In the genomic region with DNA sequence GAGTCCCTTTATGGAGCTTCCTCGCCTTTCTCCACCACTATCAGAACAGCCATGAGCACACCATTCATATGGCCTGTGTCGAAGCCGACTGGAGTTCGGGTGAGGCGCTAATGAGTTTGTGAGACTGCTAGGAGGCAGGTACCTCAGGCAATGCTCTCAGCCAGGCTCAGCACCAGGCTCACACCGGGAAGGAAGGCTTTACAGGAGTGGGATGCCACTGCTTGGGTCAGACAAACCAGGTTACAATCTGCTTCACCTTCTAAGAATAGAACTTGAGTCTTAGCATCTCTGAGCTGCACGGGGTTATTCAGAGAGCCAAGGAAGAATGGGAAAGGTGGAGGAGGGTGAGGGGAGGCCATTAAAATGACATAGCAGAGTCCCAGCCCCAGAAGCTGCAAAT, we compare ENCODE assay signal across 18 mouse cellular contexts. TPM values are rescaled to one million over a fixed set of nuclear protein-coding genes. Genes with fewer than 3 reads are reported as not detected.
DNase-seq lines count a peak whose midpoint lies in the region; ATAC-seq and TF ChIP-seq lines count a peak whose summit lies in the region.
"Had no signal": no experiment of that assay in that cellular context is flagged by ENCODE, and none has a peak within 500 bp of the region (broad histone marks: within the 10 kb centered on the region; RNA-seq: fewer than 3 reads in every experiment).

No protein-coding gene starts in this region.

- ATAC-seq in kidney, embryonic 15.5 days (replicated peaks; ENCODE audit: low FRiP score): no peak
- ATAC-seq: forebrain, embryonic 13.5 days; intestine, embryonic 16.5 days had no signal

- H3K9me3 ChIP-seq in embryonic facial prominence, embryonic 10.5 days: peaks cover 2% of the 10 kb centered on the region; the same call in 1 of the 2 replicates
- H3K9me3 ChIP-seq in kidney, embryonic 15.5 days (replicated peaks): no peaks in the 10 kb centered on the region
- H3K9me3 ChIP-seq: heart, embryonic 13.5 days; hindbrain, embryonic 15.5 days had no signal

- no peak for TF ChIP-seq CTCF in gastrocnemius, adult 2 months (IDR thresholded peaks at IDR 0.05)

- peaks cover 83% of the 10 kb centered on the region for H3K36me3 ChIP-seq in embryonic facial prominence, embryonic 10.5 days (replicated peaks)
- peaks cover 18% of the 10 kb centered on the region for H3K36me3 ChIP-seq in kidney, embryonic 15.5 days
- H3K36me3 ChIP-seq: heart, embryonic 13.5 days; hindbrain, embryonic 15.5 days had no signal

- peaks cover 21% of the 10 kb centered on the region for H3K4me1 ChIP-seq in embryonic facial prominence, embryonic 10.5 days
- H3K4me1 ChIP-seq in kidney, embryonic 15.5 days: peaks cover 11% of the 10 kb centered on the region
- H3K4me1 ChIP-seq: forebrain, embryonic 13.5 days; hindbrain, embryonic 15.5 days had no signal

- no peak for DNase-seq in gastrocnemius, adult 2 months
- no peak for DNase-seq in gastrocnemius, postnatal 4 days (ENCODE audit: low spot score in 2 of 2)
- peak; percentile 43 for DNase-seq in cerebellum, adult 11 months
- DNase-seq in cerebellum, adult 8-10 months: peak; percentile 45
- DNase-seq in cerebellum, postnatal 14 days: peak; percentile 45 to 55
- no peak for DNase-seq in embryonic facial prominence, embryonic 10.5 days (ENCODE audit: low spot score)
- DNase-seq in natural killer cell, adult 2 months (ENCODE audit: low spot score in 2 of 2): no peak
- DNase-seq: adrenal gland, postnatal 10 days; gastrocnemius, postnatal 36 days; heart, postnatal 36 days; kidney, adult 2 months had no signal

- peak overlapping the region; percentile 77 for H3K27ac ChIP-seq in gastrocnemius, adult 2 months
- no peak overlapping the region for H3K27ac ChIP-seq in embryonic facial prominence, embryonic 10.5 days (replicated peaks)
- H3K27ac ChIP-seq in kidney, embryonic 15.5 days: no peak overlapping the region
- H3K27ac ChIP-seq: forebrain, embryonic 13.5 days; hindbrain, embryonic 15.5 days had no signal

- no peak overlapping the region for H3K4me2 ChIP-seq in kidney, embryonic 15.5 days
- H3K4me2 ChIP-seq: forebrain, embryonic 13.5 days; heart, embryonic 13.5 days; hindbrain, embryonic 15.5 days had no signal

- intact Hi-C loops in gastrocnemius, adult 2 months (cut with DNase I): no loop called here

- no peak overlapping the region for H3K9ac ChIP-seq in kidney, embryonic 15.5 days
- H3K9ac ChIP-seq: forebrain, embryonic 13.5 days; heart, embryonic 13.5 days; hindbrain, embryonic 15.5 days had no signal

- 90% methylated on average over 7 of the region's 7 CpGs for WGBS in embryonic facial prominence, embryonic 10.5 days
- 78% methylated on average over 7 of the region's 7 CpGs for WGBS in kidney, embryonic 15.5 days

- no peaks in the 10 kb centered on the region for H3K27me3 ChIP-seq in embryonic facial prominence, embryonic 10.5 days (replicated peaks; ENCODE audit: low read depth, poor library complexity, severe bottlenecking)
- H3K27me3 ChIP-seq in kidney, embryonic 15.5 days: no peaks in the 10 kb centered on the region
- H3K27me3 ChIP-seq: forebrain, embryonic 13.5 days; heart, embryonic 13.5 days; hindbrain, embryonic 15.5 days had no signal

- H3K4me3 ChIP-seq in gastrocnemius, adult 2 months: no peak overlapping the region
- no peak overlapping the region for H3K4me3 ChIP-seq in embryonic facial prominence, embryonic 10.5 days
- H3K4me3 ChIP-seq in kidney, embryonic 15.5 days (replicated peaks): no peak overlapping the region
- H3K4me3 ChIP-seq: forebrain, embryonic 13.5 days; heart, embryonic 13.5 days; hindbrain, embryonic 15.5 days had no signal

RNA-seq across cellular contexts. Expression of gene Prom1, which starts 16.0 kb away (rescaled TPM):
- 10 to 100 TPM in 1 of 2 experiments, 1 to 10 TPM in 1; 9.6 to 10.4 TPM for total RNA-seq in gastrocnemius, adult 2 months (2021)
- total RNA-seq in gastrocnemius, postnatal 4 days (2021): 10 to 100 TPM; 17.4 to 20.5 TPM
- polyA plus RNA-seq in embryonic facial prominence, embryonic 10.5 days (2016; fragmentation: Nextera tagmentation; extraction: Ambion mirVana): 102 and 110 TPM in 2 replicates
- polyA plus RNA-seq in kidney, embryonic 15.5 days (2015; fragmentation: Nextera tagmentation; extraction: Ambion mirVana): 78.1 and 79.1 TPM in 2 replicates
- total RNA-seq: MEL had no signal
- polyA plus RNA-seq: C2C12 had no signal

Comparison
In these comparisons a context has a peak if more than half of its experiments do, and no peak if none do; other contexts are left out.
1. DNase-seq: peak in cerebellum, adult 11 months (single experiment), cerebellum, adult 8-10 months (single experiment) and cerebellum, postnatal 14 days (2 of 2); none in gastrocnemius, adult 2 months (single experiment), gastrocnemius, postnatal 4 days (0 of 2), embryonic facial prominence, embryonic 10.5 days (single experiment) and natural killer cell, adult 2 months (0 of 2).